Mouse (Mus musculus) WW6 (cell line): ENCODE results near the gene Polrmt.

Experiments used
- DNase-seq: peaks from one replicate; pipeline ENCODE4 v3.0.0-alpha.2; 2013; ENCODE audit warnings: low read depth, low spot score

Polrmt gene

DNA sequence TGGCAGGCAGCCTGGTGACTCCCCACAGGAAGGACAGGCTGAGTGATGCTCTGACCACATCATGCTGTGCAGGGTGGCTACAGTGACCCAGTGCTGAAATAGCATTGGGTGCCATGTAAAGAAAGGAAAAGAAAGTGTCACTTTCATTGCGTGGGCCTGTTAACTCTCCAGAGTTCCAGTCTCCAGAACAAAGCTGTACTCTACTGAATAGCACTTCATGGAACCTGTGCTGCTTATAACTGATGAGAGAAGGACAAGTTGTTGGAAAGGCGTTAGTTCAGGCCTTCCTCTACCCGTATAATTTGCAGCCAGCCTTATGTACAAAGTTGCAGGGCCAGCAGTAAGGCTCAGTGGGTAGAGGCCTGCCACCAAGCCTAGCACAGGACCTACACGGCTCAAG, 57.7 kb downstream of the Polrmt start, which contains the start of gene Gzmm:
Gene Gzmm, plus strand, starts transcription at position 301 of the 400 bp plus-strand sequence.
- DNase-seq: no peak

DNA sequence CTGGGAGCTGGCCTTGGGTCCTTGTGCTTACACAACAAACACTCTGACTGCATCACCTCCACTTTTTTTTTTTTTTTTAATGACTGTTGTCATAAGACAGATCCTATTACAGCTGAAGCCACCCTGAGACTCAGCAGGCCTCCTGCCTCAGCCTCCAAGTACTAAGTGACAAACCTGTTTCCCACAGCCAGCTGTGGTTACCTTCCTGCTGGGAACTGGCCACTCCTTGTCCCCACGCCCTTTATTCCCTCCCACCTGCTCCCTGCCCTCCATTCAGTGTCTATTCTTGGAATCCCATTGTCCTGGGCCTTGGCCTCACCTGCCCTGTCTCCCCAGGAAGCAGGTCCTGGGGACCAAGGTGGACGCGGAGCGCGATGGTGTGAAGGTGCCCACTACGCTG, 58.9 kb downstream of the Polrmt start:
- no peak for DNase-seq

DNA sequence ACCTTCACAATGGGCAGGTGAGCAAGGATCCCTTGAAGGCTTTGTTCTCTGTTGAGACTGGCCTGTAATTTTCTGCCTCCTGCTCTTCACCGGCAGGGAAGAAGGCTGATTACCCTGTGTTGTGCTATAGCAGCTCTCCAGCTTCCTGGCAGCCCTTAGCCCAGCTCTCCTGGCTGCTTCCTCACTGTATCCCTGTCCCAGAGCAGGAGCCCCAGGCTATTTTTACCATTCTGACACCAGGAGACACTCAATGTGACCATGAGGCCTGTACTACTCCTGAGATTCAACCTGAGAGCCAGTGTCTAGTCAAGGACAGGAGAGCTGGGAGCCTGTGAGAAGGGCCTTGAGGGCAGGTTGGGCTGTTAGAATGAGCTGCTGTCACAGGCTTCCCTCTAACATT, 59.7 kb downstream of the Polrmt start:
- DNase-seq: no peak

DNA sequence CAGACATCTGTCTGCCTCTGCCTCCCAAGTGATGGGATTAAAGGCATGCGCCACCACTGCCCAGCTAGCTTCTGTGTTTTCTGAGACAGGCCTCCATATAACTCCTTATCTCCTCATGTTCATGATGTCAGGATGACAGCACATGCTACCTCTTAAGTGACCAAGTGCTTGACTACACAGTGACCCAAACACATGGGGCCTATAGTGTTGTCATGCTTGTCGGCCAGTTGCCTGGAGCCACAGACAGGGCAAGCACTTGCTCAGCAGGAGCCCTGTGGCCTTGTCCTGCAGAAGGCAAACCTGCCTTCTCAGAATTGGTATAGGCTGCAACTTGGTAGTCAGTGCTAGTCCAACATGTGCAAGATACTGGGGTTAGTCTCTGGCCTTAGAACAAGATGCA, 60.2 kb downstream of the Polrmt start:
- no peak for DNase-seq
